Mouse (Mus musculus) layer of hippocampus, adult 8-10 months (tissue): ENCODE measurements at regions not wholly inside any gene's neighbourhood (a gene's known extent, or its start where the extent isn't known, plus 50 kb on each side); places are given as distances from the start of the nearest gene placed in this dataset.

Source experiments
- DNase-seq, 2 experiments: peaks; one replicate each; pipeline ENCODE4 v3.0.0; 2022; ENCODE audit warnings: low spot score in 2 of 2

DNA sequence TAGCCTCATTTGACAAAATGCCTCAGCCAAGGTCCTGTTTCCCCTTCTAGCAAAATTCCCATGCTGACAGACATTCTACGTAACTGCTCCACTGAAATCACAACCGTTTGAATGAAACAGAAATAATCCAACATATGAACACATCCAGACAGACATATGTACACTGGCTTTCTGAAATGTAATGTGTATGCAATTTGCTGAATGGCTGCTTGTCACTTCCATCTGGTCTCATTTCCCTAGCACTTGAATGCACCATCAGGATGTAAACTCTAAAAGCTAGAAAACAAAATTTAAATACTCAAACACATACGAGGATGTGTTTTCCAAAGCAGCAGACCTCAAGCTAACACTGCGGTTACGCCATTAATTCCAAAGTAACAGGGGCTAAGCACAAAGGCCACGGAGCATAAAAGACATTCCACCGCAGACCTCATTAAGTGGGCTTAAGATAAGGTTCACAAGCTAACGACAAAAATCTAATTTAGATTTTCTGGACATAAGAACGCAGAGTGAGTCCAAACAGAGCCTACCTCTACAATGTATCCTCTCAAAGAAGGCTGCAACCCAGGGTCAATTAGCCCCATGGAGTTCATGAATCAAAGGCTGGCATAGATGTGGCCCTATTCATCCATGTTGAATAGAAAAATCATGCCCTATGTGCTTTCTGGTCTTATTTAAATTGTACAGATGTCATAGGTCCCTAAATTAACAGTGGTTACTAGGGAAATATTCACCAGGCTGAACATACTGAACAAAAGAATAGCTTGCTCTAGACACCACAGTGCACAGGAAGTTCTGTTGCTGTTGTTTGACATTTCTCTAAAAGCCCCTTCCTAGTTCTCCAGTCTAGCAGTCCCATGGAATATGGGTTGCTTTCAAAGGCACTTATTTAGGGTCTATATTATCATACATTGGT lies 630.5 kb downstream of the Nedd1 start:
- no peak for DNase-seq

GRCm38 (mm10) chr10:92082111-92082510 lies 640.1 kb downstream of the Nedd1 start:
- DNase-seq: no peak

- no peak for DNase-seq
Observed at GRCm38 (mm10) chr10:92081199-92081598, 641.0 kb downstream of the Nedd1 start.

DNA sequence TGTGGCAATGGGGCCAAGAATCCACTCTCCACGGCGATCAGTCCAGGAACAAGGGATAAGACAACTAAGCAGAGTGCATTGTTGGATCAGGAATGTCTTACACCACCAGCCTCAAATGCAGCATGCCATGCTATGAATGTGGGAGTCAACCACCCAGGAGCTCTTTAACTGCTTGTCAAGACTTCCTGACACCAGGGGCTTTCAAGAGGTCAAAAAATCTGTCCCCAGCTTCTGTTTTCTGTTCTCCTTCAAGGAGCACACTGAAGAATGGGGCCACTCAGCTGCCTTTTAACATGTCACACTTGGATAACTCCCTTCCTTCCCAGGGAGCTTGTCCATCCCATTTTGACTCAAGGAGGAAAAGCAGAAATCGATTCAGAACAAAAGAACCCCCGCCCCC lies 642.8 kb downstream of the Nedd1 start:
- DNase-seq: no peak

GRCm38 (mm10) chr10:92077291-92077690 lies 644.9 kb downstream of the Nedd1 start:
- DNase-seq: no peak

GRCm38 (mm10) chr10:92076754-92077153 lies 645.5 kb downstream of the Nedd1 start:
- no peak for DNase-seq

DNA sequence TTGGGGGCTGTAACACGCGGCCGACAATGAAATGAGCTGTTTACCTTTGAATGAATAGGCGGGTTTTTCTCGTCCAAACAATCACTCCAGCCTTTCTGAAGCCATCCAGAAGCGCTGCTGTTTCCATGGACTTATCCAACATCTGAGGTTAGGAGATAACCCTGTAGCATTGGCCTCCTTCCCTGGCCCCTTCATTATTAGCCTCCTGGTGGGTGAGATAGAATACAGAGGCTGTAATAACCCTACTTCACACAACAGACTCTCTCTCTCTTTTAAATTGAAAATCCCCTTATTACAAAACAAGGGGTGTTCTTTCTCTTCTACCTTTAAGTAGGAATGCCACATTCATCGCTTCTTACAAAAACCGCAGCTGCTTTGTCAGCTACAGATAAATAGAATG lies 646.8 kb downstream of the Nedd1 start:
- DNase-seq: no peak

DNA sequence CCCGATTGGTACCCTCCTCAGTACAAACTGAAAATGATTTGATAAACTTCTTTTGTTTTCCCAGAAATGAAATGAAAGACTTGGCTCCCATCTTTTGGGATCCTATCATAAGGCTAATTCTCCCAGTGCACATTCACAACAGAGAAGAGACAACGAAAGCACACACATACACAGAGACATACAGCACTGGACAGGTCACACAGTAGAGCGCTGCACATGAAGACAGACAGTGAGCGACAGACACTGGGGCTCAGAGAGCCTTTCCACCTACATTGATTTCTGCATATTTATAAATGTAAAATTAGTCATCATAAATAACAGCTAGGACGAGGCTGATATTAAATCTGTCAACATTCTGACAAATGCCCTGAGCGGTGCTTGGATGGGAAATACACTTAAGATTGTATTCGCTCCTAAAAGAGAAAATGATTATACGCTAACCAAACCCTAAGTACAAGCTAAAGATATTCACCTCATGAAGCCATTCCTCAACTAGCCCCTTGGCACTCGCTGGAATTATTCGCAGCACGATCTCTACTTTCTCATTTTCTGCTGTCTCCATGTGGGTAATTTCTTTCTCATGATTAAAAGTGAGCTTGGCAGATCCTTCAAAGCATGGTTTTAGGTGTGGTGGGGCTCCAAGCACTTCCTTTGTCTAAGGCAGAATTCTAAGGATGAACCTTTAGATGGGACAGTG lies 647.4 kb downstream of the Nedd1 start:
- DNase-seq: no peak

DNA sequence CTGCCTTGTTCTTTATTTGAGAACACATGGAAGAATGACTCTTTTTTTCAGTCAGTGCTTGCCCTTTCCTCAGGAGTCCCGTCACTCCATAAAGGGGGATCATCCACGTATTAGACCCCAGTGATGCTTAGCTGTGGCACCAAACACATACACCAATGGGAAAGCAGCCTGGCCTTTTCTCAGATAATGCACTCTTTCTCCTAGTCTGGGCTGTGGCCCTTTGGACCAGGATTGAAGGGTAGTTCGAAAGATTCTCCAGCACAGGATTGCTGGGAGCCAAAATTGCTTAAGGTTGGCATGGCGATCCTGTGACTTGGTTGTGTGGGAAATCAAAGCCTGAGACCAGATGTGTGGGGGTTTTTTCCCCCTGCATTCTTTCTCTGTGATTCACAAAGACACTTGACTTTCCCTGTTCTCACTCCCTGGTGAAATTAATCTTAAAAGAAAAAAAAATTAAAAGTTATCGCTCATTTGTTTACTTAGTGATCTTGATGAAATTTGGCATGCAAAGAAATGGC lies 648.3 kb downstream of the Nedd1 start:
- no peak for DNase-seq

DNA sequence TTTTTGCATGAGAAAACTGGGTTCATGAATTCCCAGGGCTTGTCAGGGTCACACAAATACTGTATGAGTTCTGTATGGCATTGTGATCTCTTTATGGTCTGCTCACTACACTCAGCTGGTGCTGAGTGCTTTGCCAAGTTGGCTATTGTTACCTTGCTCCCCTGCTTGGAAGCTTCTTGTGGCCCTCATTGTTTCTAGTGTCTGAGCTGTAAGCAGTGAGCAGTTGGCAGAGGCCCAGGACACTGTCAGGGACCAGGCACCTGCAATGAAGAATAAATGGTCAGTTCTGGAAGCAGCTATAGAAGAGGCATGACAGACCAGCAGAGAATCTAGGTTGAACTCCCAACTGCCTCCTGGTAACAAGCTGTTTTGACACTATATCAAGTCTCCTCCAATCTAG lies 677.4 kb downstream of the Nedd1 start:
- DNase-seq: no peak

DNA sequence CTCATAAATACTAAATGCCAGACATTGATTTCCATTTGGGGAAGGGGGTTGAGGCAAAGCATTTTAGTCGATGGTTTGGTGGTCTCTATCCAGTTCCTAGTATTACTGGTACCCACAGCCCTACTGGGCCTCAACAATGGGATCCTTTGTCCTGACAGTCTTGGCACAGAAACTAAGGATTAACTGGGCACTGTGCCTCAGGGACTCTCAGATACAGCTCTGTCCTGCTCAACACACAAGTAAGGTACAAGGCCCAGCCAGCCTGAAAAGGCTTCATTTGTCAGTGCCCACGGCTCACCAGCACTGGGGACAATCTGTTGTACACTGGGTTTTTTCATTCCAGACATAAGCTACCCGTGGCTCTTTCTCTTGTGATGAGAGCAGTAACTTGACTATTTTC lies 686.0 kb downstream of the Nedd1 start:
- DNase-seq: peak; percentile 30 to 39

GRCm38 (mm10) chr10:92030221-92030620 lies 692.0 kb downstream of the Nedd1 start:
- no peak for DNase-seq

DNA sequence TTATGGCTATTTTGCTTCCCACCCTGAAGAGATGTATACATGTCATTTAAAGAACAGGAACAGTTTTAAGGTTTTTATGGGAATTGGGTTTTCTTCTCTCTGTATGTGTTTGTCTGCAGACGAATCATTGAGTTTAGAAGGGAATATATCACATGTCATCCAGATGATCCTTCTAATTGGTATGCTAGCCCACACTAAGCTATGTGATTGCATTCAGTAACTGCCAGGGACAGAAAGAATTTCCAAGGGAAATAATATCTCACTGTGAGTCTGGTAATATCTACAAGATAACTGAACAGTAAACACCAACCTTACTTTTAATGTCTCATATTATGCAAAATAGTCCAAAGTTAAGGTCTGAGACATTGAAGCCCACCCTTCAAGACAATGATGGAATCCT lies 698.0 kb downstream of the Nedd1 start:
- no peak for DNase-seq

- no peak for DNase-seq
Observed at GRCm38 (mm10) chr10:92021036-92021435, 701.2 kb downstream of the Nedd1 start.

GRCm38 (mm10) chr10:92009551-92009950 lies 712.7 kb downstream of the Nedd1 start:
- no peak for DNase-seq

GRCm38 (mm10) chr10:92007891-92008290 lies 714.3 kb downstream of the Nedd1 start:
- peak in 1 of 2 experiments; percentile 8 for DNase-seq

DNA sequence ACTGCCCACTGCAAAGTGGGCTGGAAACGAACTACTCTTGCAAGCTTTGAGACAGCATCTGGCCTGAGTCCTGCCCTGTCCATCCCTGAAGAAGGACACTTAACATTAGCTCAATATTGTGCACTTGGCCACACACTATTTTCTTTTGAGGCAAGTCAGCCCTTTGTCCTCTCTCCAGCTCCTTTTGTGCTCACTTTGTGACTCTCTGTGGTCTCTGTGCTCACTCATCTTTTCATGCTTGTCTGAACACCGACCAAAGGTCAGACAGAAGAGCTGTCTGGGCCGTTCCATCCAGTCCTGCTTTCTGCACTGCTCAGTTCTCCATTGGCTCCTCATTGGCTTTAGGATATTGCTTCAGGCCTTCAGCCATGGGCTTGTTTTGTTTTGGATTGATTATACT lies 715.8 kb downstream of the Nedd1 start:
- DNase-seq: no peak

GRCm38 (mm10) chr10:91991040-91991439 lies 731.2 kb downstream of the Nedd1 start:
- no peak for DNase-seq

GRCm38 (mm10) chr10:91988364-91988763 lies 733.9 kb downstream of the Nedd1 start:
- peak; percentile 10 to 22 for DNase-seq

DNA sequence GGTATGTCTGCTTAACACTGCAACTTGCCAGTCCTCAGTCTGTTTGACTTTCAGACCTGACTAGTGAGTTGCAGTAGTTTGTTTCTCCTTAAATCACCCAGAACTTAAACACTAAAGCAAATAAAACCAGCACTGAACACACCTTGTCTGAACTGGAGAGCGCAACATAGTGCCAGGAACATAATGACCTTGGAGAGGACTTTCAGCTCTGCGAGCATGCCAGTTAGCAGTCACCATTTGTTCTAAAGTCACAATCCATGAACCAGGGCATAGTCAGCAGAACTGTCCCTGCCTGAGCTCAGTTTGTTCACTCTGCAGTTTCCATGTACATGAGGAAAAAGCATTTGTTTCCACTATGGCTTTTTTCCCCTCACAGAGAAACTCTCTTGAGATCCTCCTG lies 742.4 kb downstream of the Nedd1 start:
- no peak for DNase-seq

DNA sequence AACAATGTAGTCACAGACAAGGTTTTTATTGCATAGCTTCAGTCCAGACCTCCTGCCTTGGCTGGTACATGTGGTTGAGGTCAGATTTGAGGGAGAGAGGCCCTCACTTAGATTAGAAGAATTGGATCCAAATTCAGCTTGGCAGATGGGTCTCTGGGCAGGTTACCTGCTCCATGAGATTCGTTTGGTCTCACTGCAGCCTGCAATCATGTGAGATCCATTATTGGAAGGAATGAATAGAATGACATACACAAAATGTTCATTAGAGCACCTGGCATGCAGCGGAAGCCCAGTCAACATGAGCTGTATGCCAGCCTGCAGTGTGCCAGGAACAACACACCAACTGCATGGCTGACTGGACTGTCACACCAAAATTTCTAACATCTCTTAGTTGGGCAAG lies 750.3 kb downstream of the Nedd1 start:
- DNase-seq: no peak

DNA sequence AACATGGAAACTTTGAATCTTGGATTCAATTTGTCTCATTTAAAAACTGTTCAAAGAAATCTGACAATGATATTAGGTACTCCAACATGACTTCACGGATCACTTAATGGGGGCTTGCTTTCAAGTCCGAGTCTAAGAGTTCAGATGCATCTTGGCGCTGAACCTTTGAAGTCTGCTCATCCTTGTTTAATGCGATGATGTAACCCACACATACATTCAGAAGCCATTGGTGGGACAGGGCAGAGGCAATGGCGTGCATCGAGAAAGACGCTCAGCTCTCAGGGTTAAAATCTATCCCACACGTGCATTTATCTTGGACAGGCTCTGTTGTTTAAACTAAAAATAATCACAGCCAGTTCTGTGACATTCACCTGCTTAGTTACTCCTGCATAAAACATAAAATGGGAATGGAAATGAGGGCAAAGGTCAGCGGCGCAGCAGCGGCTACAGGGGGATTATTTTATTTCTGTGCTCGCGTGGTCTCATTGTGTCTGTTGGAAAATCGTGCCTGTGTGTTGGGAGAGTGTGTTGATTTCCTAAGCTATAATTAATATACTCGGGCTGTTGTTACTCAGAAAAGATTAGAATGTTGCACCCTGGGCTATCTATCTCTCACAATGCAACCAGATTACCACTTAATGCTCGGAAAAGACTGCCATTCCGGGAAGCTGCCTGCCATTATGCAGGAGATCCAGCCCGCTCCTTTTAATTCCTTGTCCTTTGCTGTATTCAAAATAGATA lies 754.5 kb downstream of the Nedd1 start:
- DNase-seq: no peak
